Mouse (Mus musculus): ENCODE measurements at regions not wholly inside any gene's neighbourhood (a gene's known extent, or its start where the extent isn't known, plus 50 kb on each side); places are given as distances from the start of the nearest gene placed in this dataset.
A peak's percentile ranks its signal among the peaks of the same experiment; 100 is the strongest.
"Not testable (repeated sequence)": the region's sequence is repeated elsewhere in the genome, so short reads cannot be mapped to it uniquely, and the experiment has no call there.

DNA sequence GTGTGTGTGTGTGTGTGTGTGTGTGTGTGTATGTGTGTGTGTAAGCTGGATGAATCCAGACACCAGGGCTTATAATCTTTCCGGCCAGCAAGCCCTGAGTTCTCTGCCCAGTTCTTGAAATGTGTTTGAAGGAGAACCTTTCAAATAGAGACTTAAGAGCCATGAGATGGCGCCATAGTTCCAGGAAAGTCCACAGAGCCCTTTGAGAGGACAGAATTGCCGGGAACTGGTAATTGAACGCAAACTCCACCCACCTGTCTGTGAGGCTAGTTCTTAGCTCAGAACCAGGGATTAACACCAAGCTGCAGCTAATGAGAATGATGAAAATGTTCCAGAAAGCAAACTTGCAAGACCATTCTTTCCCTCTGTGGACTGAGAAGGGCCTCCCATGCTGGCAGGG, 72.2 kb downstream of the Trim42 start:
- no peak for ATAC-seq (ENCODE audit: insufficient read depth)
- no peak overlapping the region for H3K4me2 ChIP-seq (ENCODE audit: low read depth)
- WGBS (ENCODE audit: insufficient replicate concordance), result 14% methylated on average over 4 of the region's 4 CpGs
- no peak for DNase-seq (ENCODE audit: low read depth in 3 of 3, low spot score in 3 of 3)
- H3K27me3 ChIP-seq (ENCODE audit: control insufficient read depth, insufficient read depth, low read length), result no peaks in the 10 kb centered on the region
- H3K4me3 ChIP-seq (ENCODE audit: insufficient read depth in 1 of 2, low read depth in 2 of 2, low read length in 2 of 2), result no peak overlapping the region
- H3K9ac ChIP-seq (replicated peaks), result no peak overlapping the region
- H3K27ac ChIP-seq, result no peak overlapping the region
- H3K4me1 ChIP-seq (replicated peaks; ENCODE audit: control insufficient read depth in 2 of 2, insufficient read depth in 2 of 2, low read length in 1 of 2), result no peaks in the 10 kb centered on the region
- no peaks in the 10 kb centered on the region for H3K9me3 ChIP-seq (ENCODE audit: control insufficient read depth, low read length)
- H3K36me3 ChIP-seq (replicated peaks; ENCODE audit: control insufficient read depth, insufficient read depth, low read depth), result no peaks in the 10 kb centered on the region
- no peak for TF ChIP-seq EP300 (IDR thresholded peaks at IDR 0.05; ENCODE audit: low read depth)
- TF ChIP-seq CTCF (IDR thresholded peaks at IDR 0.05; ENCODE audit: low read depth), result no peak

DNA sequence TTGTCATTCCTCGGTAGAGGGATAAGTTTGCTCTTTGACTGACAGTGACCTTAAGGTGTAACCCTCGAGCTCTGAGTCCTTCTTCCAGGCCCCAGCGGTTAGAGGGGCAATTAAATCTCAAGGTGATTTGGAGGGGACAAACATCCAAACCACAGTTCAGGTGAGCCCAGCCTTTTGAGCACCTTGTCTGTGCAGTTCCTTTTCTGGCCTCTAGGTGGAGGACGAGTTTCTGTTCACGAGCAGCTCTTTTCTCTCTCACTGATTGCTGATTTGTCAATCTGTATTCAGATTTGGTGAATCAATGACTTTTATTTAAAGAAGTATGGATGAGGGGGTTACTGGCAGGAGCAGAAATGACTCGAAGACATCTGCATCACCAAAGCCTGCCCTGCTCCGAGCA, 74.0 kb downstream of the Trim42 start:
- DNase-seq (ENCODE audit: low read depth in 3 of 3, low spot score in 3 of 3), result no peak
- no peak overlapping the region for H3K27ac ChIP-seq

DNA sequence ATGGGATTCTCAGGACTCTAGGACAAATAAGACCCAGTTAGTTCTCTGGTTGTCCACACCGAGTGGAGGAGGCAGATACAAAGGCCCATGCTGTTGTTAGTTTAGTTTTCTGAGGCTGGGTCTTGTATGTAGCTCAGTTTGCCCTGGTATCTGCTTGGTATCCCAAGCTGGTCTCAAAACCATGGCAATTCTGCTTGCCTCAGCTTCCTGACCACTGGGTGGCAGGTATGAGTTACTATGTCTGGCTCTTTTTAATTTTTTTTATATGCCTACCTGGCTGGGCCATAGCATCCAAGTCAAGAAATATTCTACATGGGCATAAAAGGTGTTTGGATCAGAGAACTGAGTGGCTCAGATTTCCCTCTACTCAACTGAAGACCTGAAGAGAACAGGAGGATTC, 77.9 kb downstream of the Trim42 start:
- 46% methylated on average over 1 of the region's 1 CpGs for WGBS (ENCODE audit: insufficient replicate concordance)
- Histone ChIP-seq H3K4me1 (replicated peaks; ENCODE audit: control insufficient read depth in 2 of 2, insufficient read depth in 2 of 2, low read length in 1 of 2) (no peaks in the 10 kb centered on the region), H3K9me3 (ENCODE audit: control insufficient read depth, low read length) (no peaks in the 10 kb centered on the region), H3K36me3 (replicated peaks; ENCODE audit: control insufficient read depth, insufficient read depth, low read depth) (no peaks in the 10 kb centered on the region), H3K4me3 (ENCODE audit: insufficient read depth in 1 of 2, low read depth in 2 of 2, low read length in 2 of 2) (no peak overlapping the region), H3K9ac (replicated peaks) (no peak overlapping the region), H3K27ac (no peak overlapping the region), H3K4me2 (ENCODE audit: low read depth) (no peak overlapping the region), H3K27me3 (ENCODE audit: control insufficient read depth, insufficient read depth, low read length) (no peaks in the 10 kb centered on the region)
- ATAC-seq (ENCODE audit: insufficient read depth), result no peak
- TF ChIP-seq CTCF (IDR thresholded peaks at IDR 0.05; ENCODE audit: low read depth) (no peak), EP300 (IDR thresholded peaks at IDR 0.05; ENCODE audit: low read depth) (no peak)
- DNase-seq (ENCODE audit: low read depth in 3 of 3, low spot score in 3 of 3), result no peak

More for the DNA sequence above, 74.0 kb downstream of the Trim42 start:
- no peak for ATAC-seq (ENCODE audit: insufficient read depth)
- TF ChIP-seq EP300 (IDR thresholded peaks at IDR 0.05; ENCODE audit: low read depth) (no peak), CTCF (IDR thresholded peaks at IDR 0.05; ENCODE audit: low read depth) (peak; percentile 72)
- WGBS (ENCODE audit: insufficient replicate concordance), result 40% methylated on average over 7 of the region's 7 CpGs
- H3K27me3 ChIP-seq (ENCODE audit: control insufficient read depth, insufficient read depth, low read length), result no peaks in the 10 kb centered on the region
- no peaks in the 10 kb centered on the region for H3K4me1 ChIP-seq (replicated peaks; ENCODE audit: control insufficient read depth in 2 of 2, insufficient read depth in 2 of 2, low read length in 1 of 2)
- no peaks in the 10 kb centered on the region for H3K9me3 ChIP-seq (ENCODE audit: control insufficient read depth, low read length)
- no peak overlapping the region for H3K9ac ChIP-seq (replicated peaks)
- no peak overlapping the region for H3K4me3 ChIP-seq (ENCODE audit: insufficient read depth in 1 of 2, low read depth in 2 of 2, low read length in 2 of 2)
- H3K36me3 ChIP-seq (replicated peaks; ENCODE audit: control insufficient read depth, insufficient read depth, low read depth), result no peaks in the 10 kb centered on the region
- H3K4me2 ChIP-seq (ENCODE audit: low read depth), result no peak overlapping the region

DNA sequence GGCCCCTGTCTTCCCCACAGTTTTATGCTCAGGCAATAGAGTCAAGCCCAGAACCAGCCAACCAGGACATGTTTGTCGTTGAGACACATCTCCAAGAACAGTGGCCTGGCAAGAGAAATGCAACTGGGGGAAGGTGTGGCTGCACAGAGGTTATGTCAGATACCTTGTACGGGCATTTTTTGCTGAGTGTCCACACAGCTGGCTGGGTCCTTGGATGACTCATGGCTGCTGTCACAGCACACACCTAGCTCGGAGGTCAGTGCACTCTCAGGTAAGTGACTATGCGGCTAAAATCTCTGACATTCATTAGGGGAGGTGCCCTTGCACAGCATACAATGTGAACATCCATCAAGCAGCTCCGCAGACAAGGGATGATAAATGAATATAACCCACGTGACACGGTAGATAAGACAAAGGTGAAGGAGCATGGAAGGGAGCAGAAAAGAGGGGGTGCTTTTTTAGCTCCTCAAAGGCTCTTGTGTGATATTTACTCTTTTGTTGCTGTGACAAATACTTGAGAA, 85.4 kb downstream of the Trim42 start:
- TF ChIP-seq CTCF (IDR thresholded peaks at IDR 0.05; ENCODE audit: low read depth) (no peak), EP300 (IDR thresholded peaks at IDR 0.05; ENCODE audit: low read depth) (no peak)

DNA sequence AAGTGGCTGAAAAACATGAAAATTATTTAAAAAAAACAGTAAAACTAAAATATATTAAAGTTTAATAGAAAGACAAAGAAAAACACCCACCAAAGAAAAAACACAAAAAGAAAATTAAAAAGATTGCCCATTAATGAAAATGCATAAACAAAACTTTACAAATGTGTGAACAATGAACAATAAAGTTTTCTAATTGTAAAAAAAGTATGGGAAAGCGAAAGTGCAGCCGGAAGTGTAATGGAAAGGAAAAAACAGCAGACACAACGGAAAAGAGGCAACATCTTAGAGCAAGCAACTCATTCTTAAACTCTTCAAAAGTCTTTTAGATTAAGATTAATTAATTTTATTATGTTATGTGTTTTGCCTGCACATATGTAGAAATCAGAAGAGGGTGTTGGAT, 87.7 kb downstream of the Trim42 start:
- Histone ChIP-seq H3K9me3 (ENCODE audit: control insufficient read depth, low read length) (no peaks in the 10 kb centered on the region), H3K27me3 (ENCODE audit: control insufficient read depth, insufficient read depth, low read length) (no peaks in the 10 kb centered on the region), H3K4me2 (ENCODE audit: low read depth) (no peak overlapping the region), H3K4me3 (ENCODE audit: insufficient read depth in 1 of 2, low read depth in 2 of 2, low read length in 2 of 2) (no peak overlapping the region), H3K9ac (replicated peaks) (no peak overlapping the region), H3K36me3 (replicated peaks; ENCODE audit: control insufficient read depth, insufficient read depth, low read depth) (no peaks in the 10 kb centered on the region), H3K27ac (no peak overlapping the region), H3K4me1 (replicated peaks; ENCODE audit: control insufficient read depth in 2 of 2, insufficient read depth in 2 of 2, low read length in 1 of 2) (no peaks in the 10 kb centered on the region)
- DNase-seq (ENCODE audit: low read depth in 3 of 3, low spot score in 3 of 3) (no peak), ATAC-seq (ENCODE audit: insufficient read depth) (no peak)
- TF ChIP-seq CTCF (IDR thresholded peaks at IDR 0.05; ENCODE audit: low read depth) (no peak), EP300 (IDR thresholded peaks at IDR 0.05; ENCODE audit: low read depth) (no peak)
- WGBS (ENCODE audit: insufficient replicate concordance), result 69% methylated on average over 3 of the region's 3 CpGs

More for the DNA sequence above, 85.4 kb downstream of the Trim42 start:
- Histone ChIP-seq H3K9ac (replicated peaks) (no peak overlapping the region), H3K4me3 (ENCODE audit: insufficient read depth in 1 of 2, low read depth in 2 of 2, low read length in 2 of 2) (no peak overlapping the region), H3K9me3 (ENCODE audit: control insufficient read depth, low read length) (no peaks in the 10 kb centered on the region), H3K27me3 (ENCODE audit: control insufficient read depth, insufficient read depth, low read length) (no peaks in the 10 kb centered on the region), H3K4me2 (ENCODE audit: low read depth) (no peak overlapping the region), H3K4me1 (replicated peaks; ENCODE audit: control insufficient read depth in 2 of 2, insufficient read depth in 2 of 2, low read length in 1 of 2) (no peaks in the 10 kb centered on the region), H3K27ac (no peak overlapping the region), H3K36me3 (replicated peaks; ENCODE audit: control insufficient read depth, insufficient read depth, low read depth) (no peaks in the 10 kb centered on the region)
- no peak for DNase-seq (ENCODE audit: low read depth in 3 of 3, low spot score in 3 of 3)
- 61% methylated on average over 7 of the region's 7 CpGs for WGBS (ENCODE audit: insufficient replicate concordance)
- ATAC-seq (ENCODE audit: insufficient read depth), result no peak

DNA sequence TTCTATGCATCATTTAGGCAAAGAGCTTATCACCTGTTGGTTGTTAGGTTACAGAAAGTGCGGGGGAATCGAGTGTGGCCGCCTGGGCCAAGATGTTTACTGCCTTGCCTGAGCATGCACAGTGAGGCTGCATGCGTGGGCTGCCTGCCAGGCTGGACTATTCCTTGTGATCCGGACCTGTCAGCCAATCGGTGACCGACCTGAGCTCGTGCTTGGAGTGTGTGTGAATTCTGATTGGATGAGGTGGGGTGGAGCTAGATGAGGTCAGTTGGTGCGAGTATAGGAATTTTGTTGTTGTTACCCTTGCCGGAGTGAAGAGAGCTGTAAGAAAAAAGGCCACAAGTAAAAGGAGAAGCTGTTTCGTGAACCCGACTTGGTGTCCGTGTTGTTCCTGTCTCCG, 94.3 kb downstream of the Trim42 start:
- not testable (repeated sequence) for H3K9me3 ChIP-seq (ENCODE audit: control insufficient read depth, low read length); ATAC-seq (ENCODE audit: insufficient read depth); H3K36me3 ChIP-seq (replicated peaks; ENCODE audit: control insufficient read depth, insufficient read depth, low read depth); H3K4me1 ChIP-seq (replicated peaks; ENCODE audit: control insufficient read depth in 2 of 2, insufficient read depth in 2 of 2, low read length in 1 of 2); H3K27ac ChIP-seq; DNase-seq (ENCODE audit: low read depth in 3 of 3, low spot score in 3 of 3); H3K4me3 ChIP-seq (ENCODE audit: insufficient read depth in 1 of 2, low read depth in 2 of 2, low read length in 2 of 2); H3K4me2 ChIP-seq (ENCODE audit: low read depth); H3K27me3 ChIP-seq (ENCODE audit: control insufficient read depth, insufficient read depth, low read length); H3K9ac ChIP-seq (replicated peaks)
- WGBS (ENCODE audit: insufficient replicate concordance), result 72% methylated on average over 14 of the region's 14 CpGs
